Mouse (Mus musculus) left cerebral cortex, adult 11 months (tissue): ENCODE data around the gene Smarcad1.

Experiments used
- DNase-seq: peaks from one replicate; pipeline ENCODE4 v3.0.0; 2022; ENCODE audit warnings: low spot score

Smarcad1 gene

GRCm38 (mm10) chr6:65079139-65079538 is 36.8 kb downstream of the Smarcad1 start:
- DNase-seq: no peak

- DNase-seq: no peak
Observed at GRCm38 (mm10) chr6:65114902-65115301, 72.5 kb downstream of the Smarcad1 start.

GRCm38 (mm10) chr6:65117540-65117939 is 75.2 kb downstream of the Smarcad1 start:
- DNase-seq: no peak

GRCm38 (mm10) chr6:65126074-65126726 is 83.8 kb downstream of the Smarcad1 start:
- DNase-seq: peak; percentile 37

GRCm38 (mm10) chr6:65132376-65132775 is 90.0 kb downstream of the Smarcad1 start:
- DNase-seq: no peak

- no peak for DNase-seq
Observed at GRCm38 (mm10) chr6:65137802-65138201, 95.4 kb downstream of the Smarcad1 start.

- DNase-seq: no peak
Observed at GRCm38 (mm10) chr6:65138243-65138642, 95.9 kb downstream of the Smarcad1 start.

- no peak for DNase-seq
Observed at GRCm38 (mm10) chr6:65140082-65140749, 97.8 kb downstream of the Smarcad1 start.

GRCm38 (mm10) chr6:65140750-65141243 is 98.4 kb downstream of the Smarcad1 start:
- no peak for DNase-seq

- no peak for DNase-seq
Observed at GRCm38 (mm10) chr6:65142316-65142715, 99.9 kb downstream of the Smarcad1 start.

- no peak for DNase-seq
Observed at GRCm38 (mm10) chr6:65144621-65145205, 102.3 kb downstream of the Smarcad1 start, which contains the start of gene Hpgds. TSS of gene Hpgds (minus strand) at chr6:65144908.

GRCm38 (mm10) chr6:65146363-65146762 is 104.0 kb downstream of the Smarcad1 start:
- DNase-seq: no peak

GRCm38 (mm10) chr6:65150703-65151102 is 108.3 kb downstream of the Smarcad1 start:
- DNase-seq: no peak

GRCm38 (mm10) chr6:65153570-65153969 is 111.2 kb downstream of the Smarcad1 start:
- no peak for DNase-seq

GRCm38 (mm10) chr6:65157042-65157441 is 114.7 kb downstream of the Smarcad1 start:
- no peak for DNase-seq

GRCm38 (mm10) chr6:65159381-65159942 is 117.1 kb downstream of the Smarcad1 start:
- no peak for DNase-seq

GRCm38 (mm10) chr6:65164137-65164536 is 121.8 kb downstream of the Smarcad1 start:
- DNase-seq: no peak

GRCm38 (mm10) chr6:65164977-65165376 is 122.6 kb downstream of the Smarcad1 start:
- no peak for DNase-seq
